Mouse (Mus musculus) CD8-positive naive resting alpha-beta T cell, adult 2 months (primary cell): ENCODE results near the gene Gipc1.

ENCODE experiments used
- DNase-seq, 2 experiments: peaks; one replicate each; pipeline ENCODE4 v3.0.0; 2022; ENCODE audit warnings: low read depth in 2 of 2, low spot score in 2 of 2

The Gipc1 gene

GRCm38 (mm10) chr8:83647511-83647910, 5.0 kb upstream of the Gipc1 start:
- no peak for DNase-seq

GRCm38 (mm10) chr8:83648031-83648430, 4.4 kb upstream of the Gipc1 start:
- no peak for DNase-seq

GRCm38 (mm10) chr8:83649699-83650098, 2.8 kb upstream of the Gipc1 start:
- DNase-seq, result no peak

GRCm38 (mm10) chr8:83652744-83653661, 526 bp downstream of the Gipc1 start:
- peak in 1 of 2 experiments; percentile 24 for DNase-seq

GRCm38 (mm10) chr8:83653662-83654017, 1.2 kb downstream of the Gipc1 start:
- no peak for DNase-seq

GRCm38 (mm10) chr8:83654725-83655124, 2.2 kb downstream of the Gipc1 start:
- DNase-seq, result no peak

GRCm38 (mm10) chr8:83656043-83656442, 3.6 kb downstream of the Gipc1 start:
- no peak for DNase-seq

GRCm38 (mm10) chr8:83656484-83657246, 4.2 kb downstream of the Gipc1 start:
- DNase-seq, result no peak

GRCm38 (mm10) chr8:83660545-83660944, 8.1 kb downstream of the Gipc1 start:
- no peak for DNase-seq

- DNase-seq, result no peak
Measured at GRCm38 (mm10) chr8:83660995-83661680, 8.7 kb downstream of the Gipc1 start.

GRCm38 (mm10) chr8:83662421-83662826, 9.9 kb downstream of the Gipc1 start:
- DNase-seq, result peak; percentile 86 to 90

- no peak for DNase-seq
Measured at GRCm38 (mm10) chr8:83664096-83664495, 11.6 kb downstream of the Gipc1 start.

- no peak for DNase-seq
Measured at GRCm38 (mm10) chr8:83664931-83665625, 12.6 kb downstream of the Gipc1 start.

GRCm38 (mm10) chr8:83665969-83666865, 13.7 kb downstream of the Gipc1 start, which contains the start of gene Ptger1:
TSS of gene Ptger1 (plus strand) at chr8:83666678.
- DNase-seq, result no peak

GRCm38 (mm10) chr8:83666866-83667234, 14.4 kb downstream of the Gipc1 start:
- DNase-seq, result no peak

GRCm38 (mm10) chr8:83667526-83667925, 15.0 kb downstream of the Gipc1 start:
- DNase-seq, result no peak

GRCm38 (mm10) chr8:83668010-83668916, 15.8 kb downstream of the Gipc1 start:
- DNase-seq, result peak; percentile 25 to 50

- no peak for DNase-seq
Measured at GRCm38 (mm10) chr8:83669013-83669412, 16.5 kb downstream of the Gipc1 start.

GRCm38 (mm10) chr8:83672936-83673335, 20.5 kb downstream of the Gipc1 start:
- DNase-seq, result no peak
